Mouse (Mus musculus): ENCODE data around the gene Rars2. TPM values are rescaled to one million over a fixed set of nuclear protein-coding genes. Genes with fewer than 3 reads are reported as not detected.

Gene Rars2
- total RNA-seq, 1 experiment, result 31.5 TPM

- Histone ChIP-seq H3K27ac (ENCODE audit: insufficient read depth, low read depth, low read length, poor library complexity, severe bottlenecking) (no peak overlapping the region), H3K36me3 (ENCODE audit: control insufficient read depth, insufficient read depth, low read length, poor library complexity, severe bottlenecking) (peaks cover 29% of the 10 kb centered on the region), H3K4me3 (ENCODE audit: insufficient read depth in 1 of 2, low read depth in 1 of 2, low read length in 2 of 2, poor library complexity in 1 of 2, severe bottlenecking in 1 of 2) (no peak overlapping the region), H3K9me3 (ENCODE audit: control insufficient read depth, insufficient read depth, low read depth, low read length) (no peaks in the 10 kb centered on the region), H3K4me1 (ENCODE audit: control insufficient read depth in 2 of 2, insufficient read depth in 2 of 2, low read length in 2 of 2, poor library complexity in 1 of 2) (no peaks in the 10 kb centered on the region), H3K9ac (ENCODE audit: insufficient read depth, low read depth, low read length, poor library complexity, severe bottlenecking) (no peak overlapping the region)
- in situ Hi-C loops (cut with MboI; ENCODE audit: low sequenced_read_pairs in 2 of 2, unreplicated experiment in 2 of 2), result no loop called here
- no peak for TF ChIP-seq ZNF384 (IDR thresholded peaks at IDR 0.05; ENCODE audit: low read depth, low read length)
- TF ChIP-seq HCFC1 (IDR thresholded peaks at IDR 0.05; ENCODE audit: borderline replicate concordance, insufficient read depth, low read length), result no peak
- no peak for TF ChIP-seq MAFK (IDR thresholded peaks at IDR 0.05; ENCODE audit: insufficient read depth, low read depth, low read length)
- TF ChIP-seq ZC3H11A (IDR thresholded peaks at IDR 0.05; ENCODE audit: borderline replicate concordance, low read depth, low read length), result no peak
- no peak for TF ChIP-seq CHD2 (IDR thresholded peaks at IDR 0.05; ENCODE audit: low read depth, low read length)
- DNase-seq (ENCODE audit: low read depth, low spot score), result no peak
Measured at GRCm38 (mm10) chr4:34661514-34661913, 46.8 kb downstream of the Rars2 start.

- no peak for DNase-seq (ENCODE audit: low read depth, low spot score)
- in situ Hi-C loops (cut with MboI; ENCODE audit: low sequenced_read_pairs in 2 of 2, unreplicated experiment in 2 of 2), result no loop called here
- Histone ChIP-seq H3K9ac (ENCODE audit: insufficient read depth, low read depth, low read length, poor library complexity, severe bottlenecking) (no peak overlapping the region), H3K4me1 (ENCODE audit: control insufficient read depth in 2 of 2, insufficient read depth in 2 of 2, low read length in 2 of 2, poor library complexity in 1 of 2) (no peaks in the 10 kb centered on the region), H3K36me3 (ENCODE audit: control insufficient read depth, insufficient read depth, low read length, poor library complexity, severe bottlenecking) (peaks cover 31% of the 10 kb centered on the region), H3K4me3 (ENCODE audit: insufficient read depth in 1 of 2, low read depth in 1 of 2, low read length in 2 of 2, poor library complexity in 1 of 2, severe bottlenecking in 1 of 2) (no peak overlapping the region), H3K9me3 (ENCODE audit: control insufficient read depth, insufficient read depth, low read depth, low read length) (no peaks in the 10 kb centered on the region), H3K27ac (ENCODE audit: insufficient read depth, low read depth, low read length, poor library complexity, severe bottlenecking) (no peak overlapping the region)
- TF ChIP-seq HCFC1 (IDR thresholded peaks at IDR 0.05; ENCODE audit: borderline replicate concordance, insufficient read depth, low read length) (no peak), MAFK (IDR thresholded peaks at IDR 0.05; ENCODE audit: insufficient read depth, low read depth, low read length) (no peak), ZC3H11A (IDR thresholded peaks at IDR 0.05; ENCODE audit: borderline replicate concordance, low read depth, low read length) (no peak), ZNF384 (IDR thresholded peaks at IDR 0.05; ENCODE audit: low read depth, low read length) (no peak), CHD2 (IDR thresholded peaks at IDR 0.05; ENCODE audit: low read depth, low read length) (no peak)
Measured at GRCm38 (mm10) chr4:34661927-34662326, 47.2 kb downstream of the Rars2 start.

GRCm38 (mm10) chr4:34667923-34668322 lies 53.2 kb downstream of the Rars2 start:
- no peak overlapping the region for H3K27ac ChIP-seq (ENCODE audit: insufficient read depth, low read depth, low read length, poor library complexity, severe bottlenecking)
- no peak overlapping the region for H3K9ac ChIP-seq (ENCODE audit: insufficient read depth, low read depth, low read length, poor library complexity, severe bottlenecking)
- no peak for DNase-seq (ENCODE audit: low read depth, low spot score)
- no peaks in the 10 kb centered on the region for H3K4me1 ChIP-seq (ENCODE audit: control insufficient read depth in 2 of 2, insufficient read depth in 2 of 2, low read length in 2 of 2, poor library complexity in 1 of 2)
- H3K9me3 ChIP-seq (ENCODE audit: control insufficient read depth, insufficient read depth, low read depth, low read length), result no peaks in the 10 kb centered on the region
- H3K36me3 ChIP-seq (ENCODE audit: control insufficient read depth, insufficient read depth, low read length, poor library complexity, severe bottlenecking), result peaks cover 20% of the 10 kb centered on the region
- no peak for TF ChIP-seq ZNF384 (IDR thresholded peaks at IDR 0.05; ENCODE audit: low read depth, low read length)
- no peak for TF ChIP-seq MAFK (IDR thresholded peaks at IDR 0.05; ENCODE audit: insufficient read depth, low read depth, low read length)
- TF ChIP-seq HCFC1 (IDR thresholded peaks at IDR 0.05; ENCODE audit: borderline replicate concordance, insufficient read depth, low read length), result no peak
- TF ChIP-seq CHD2 (IDR thresholded peaks at IDR 0.05; ENCODE audit: low read depth, low read length), result no peak
- no peak for TF ChIP-seq ZC3H11A (IDR thresholded peaks at IDR 0.05; ENCODE audit: borderline replicate concordance, low read depth, low read length)
- no peak overlapping the region for H3K4me3 ChIP-seq (ENCODE audit: insufficient read depth in 1 of 2, low read depth in 1 of 2, low read length in 2 of 2, poor library complexity in 1 of 2, severe bottlenecking in 1 of 2)
- in situ Hi-C loops (cut with MboI; ENCODE audit: low sequenced_read_pairs in 2 of 2, unreplicated experiment in 2 of 2), result no loop called here

- no peak overlapping the region for H3K9ac ChIP-seq (ENCODE audit: insufficient read depth, low read depth, low read length, poor library complexity, severe bottlenecking)
- H3K4me1 ChIP-seq (ENCODE audit: control insufficient read depth in 2 of 2, insufficient read depth in 2 of 2, low read length in 2 of 2, poor library complexity in 1 of 2), result 0 out of 4 replicates have a peak, but pooled peaks cover 0 to 4% of the 10 kb centered on the region in 2 experiments
- in situ Hi-C loops (cut with MboI; ENCODE audit: low sequenced_read_pairs in 2 of 2, unreplicated experiment in 2 of 2), result no loop called here
- H3K36me3 ChIP-seq (ENCODE audit: control insufficient read depth, insufficient read depth, low read length, poor library complexity, severe bottlenecking), result no peaks in the 10 kb centered on the region; the same call in none of the 2 replicates
- no peak for DNase-seq (ENCODE audit: low read depth, low spot score)
- no peak overlapping the region for H3K4me3 ChIP-seq (ENCODE audit: insufficient read depth in 1 of 2, low read depth in 1 of 2, low read length in 2 of 2, poor library complexity in 1 of 2, severe bottlenecking in 1 of 2)
- no peak overlapping the region for H3K27ac ChIP-seq (ENCODE audit: insufficient read depth, low read depth, low read length, poor library complexity, severe bottlenecking)
- no peak for TF ChIP-seq HCFC1 (IDR thresholded peaks at IDR 0.05; ENCODE audit: borderline replicate concordance, insufficient read depth, low read length)
- TF ChIP-seq CHD2 (IDR thresholded peaks at IDR 0.05; ENCODE audit: low read depth, low read length), result no peak
- no peak for TF ChIP-seq ZC3H11A (IDR thresholded peaks at IDR 0.05; ENCODE audit: borderline replicate concordance, low read depth, low read length)
- TF ChIP-seq ZNF384 (IDR thresholded peaks at IDR 0.05; ENCODE audit: low read depth, low read length), result no peak
- no peak for TF ChIP-seq MAFK (IDR thresholded peaks at IDR 0.05; ENCODE audit: insufficient read depth, low read depth, low read length)
- H3K9me3 ChIP-seq (ENCODE audit: control insufficient read depth, insufficient read depth, low read depth, low read length), result no peaks in the 10 kb centered on the region
Measured at GRCm38 (mm10) chr4:34673721-34674120, 59.0 kb downstream of the Rars2 start.

- H3K4me3 ChIP-seq (ENCODE audit: insufficient read depth in 1 of 2, low read depth in 1 of 2, low read length in 2 of 2, poor library complexity in 1 of 2, severe bottlenecking in 1 of 2), result no peak overlapping the region
- TF ChIP-seq HCFC1 (IDR thresholded peaks at IDR 0.05; ENCODE audit: borderline replicate concordance, insufficient read depth, low read length) (no peak), ZNF384 (IDR thresholded peaks at IDR 0.05; ENCODE audit: low read depth, low read length) (peak; percentile 66; the same call in 1 of the 2 replicates), CHD2 (IDR thresholded peaks at IDR 0.05; ENCODE audit: low read depth, low read length) (no peak), MAFK (IDR thresholded peaks at IDR 0.05; ENCODE audit: insufficient read depth, low read depth, low read length) (no peak), ZC3H11A (IDR thresholded peaks at IDR 0.05; ENCODE audit: borderline replicate concordance, low read depth, low read length) (no peak)
- H3K4me1 ChIP-seq (ENCODE audit: control insufficient read depth in 2 of 2, insufficient read depth in 2 of 2, low read length in 2 of 2, poor library complexity in 1 of 2), result 0 out of 4 replicates have a peak, but pooled peaks cover 0 to 4% of the 10 kb centered on the region in 2 experiments
- H3K27ac ChIP-seq (ENCODE audit: insufficient read depth, low read depth, low read length, poor library complexity, severe bottlenecking), result no peak overlapping the region
- no peak for DNase-seq (ENCODE audit: low read depth, low spot score)
- no peaks in the 10 kb centered on the region for H3K9me3 ChIP-seq (ENCODE audit: control insufficient read depth, insufficient read depth, low read depth, low read length)
- in situ Hi-C loops (cut with MboI; ENCODE audit: low sequenced_read_pairs in 2 of 2, unreplicated experiment in 2 of 2), result no loop called here
- no peak overlapping the region for H3K9ac ChIP-seq (ENCODE audit: insufficient read depth, low read depth, low read length, poor library complexity, severe bottlenecking)
- H3K36me3 ChIP-seq (ENCODE audit: control insufficient read depth, insufficient read depth, low read length, poor library complexity, severe bottlenecking), result peaks cover 3% of the 10 kb centered on the region; the same call in 1 of the 2 replicates
Measured at GRCm38 (mm10) chr4:34680530-34680929, 65.8 kb downstream of the Rars2 start.

Measured in ES-E14 (cell line).